Mouse (Mus musculus): Measurements from ENCODE around the gene Bcl2l11.

DNA sequence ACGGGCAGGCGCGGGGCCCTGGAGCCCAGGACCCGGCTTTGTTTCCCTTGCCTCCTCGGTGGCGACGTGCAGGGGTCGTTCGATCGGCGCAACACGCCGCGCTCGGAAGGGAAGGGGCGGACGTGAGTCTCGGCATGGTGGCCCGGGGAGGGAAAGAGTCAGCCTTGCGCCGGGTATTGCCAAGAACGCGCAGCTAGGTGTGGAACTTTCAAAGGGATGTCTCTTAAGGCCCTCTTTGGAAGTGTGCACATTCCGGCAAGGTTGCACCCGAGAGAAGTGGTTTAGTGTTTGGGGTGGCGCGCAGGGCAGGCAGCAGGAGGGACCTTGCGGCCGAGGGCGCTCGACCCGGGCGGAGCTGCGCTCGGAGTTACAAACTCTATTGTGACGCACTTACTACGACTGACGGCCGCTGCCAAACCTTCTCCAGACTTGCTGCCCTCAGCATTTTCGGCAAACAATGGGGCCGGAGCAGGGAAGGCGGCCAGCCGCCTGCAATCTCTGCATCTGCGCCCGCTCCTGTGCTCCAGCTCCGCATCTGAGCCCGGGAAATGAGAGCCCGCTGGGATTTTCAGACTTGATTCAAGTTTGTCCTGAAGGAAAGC is 2.0 kb downstream of the Bcl2l11 start:
- no peak for TF ChIP-seq CTCF (IDR thresholded peaks at IDR 0.05; ENCODE audit: borderline replicate concordance, insufficient read depth, low read length)
- no peak for TF ChIP-seq POLR2A (IDR thresholded peaks at IDR 0.05; ENCODE audit: low read depth, low read length)

Measured in embryonic fibroblast, embryonic 13.5 days (primary cell).